Mouse (Mus musculus) macrophage (primary cell): ENCODE measurements around the gene Col18a1. TPM values are rescaled to one million over a fixed set of nuclear protein-coding genes. Genes with fewer than 3 reads are reported as not detected.

Source experiments
- H3K27ac ChIP-seq: fragments of 350-480 bp; formaldehyde crosslinking; 2 replicates; pipeline ENCODE4 v1.9.0; 2021
- H3K36me3 ChIP-seq: fragments of 350-480 bp; formaldehyde crosslinking; 2 replicates; pipeline ENCODE4 v1.9.0; 2021; ENCODE audit errors: inconsistent target
- H3K4me3 ChIP-seq: fragments of 350-480 bp; formaldehyde crosslinking; 2 replicates; pipeline ENCODE4 v1.9.0; 2021; ENCODE audit errors: inconsistent target
- H3K79me2 ChIP-seq: fragments of 350-480 bp; formaldehyde crosslinking; 2 replicates; pipeline ENCODE4 v1.9.0; 2021; ENCODE audit errors: inconsistent target
- WGBS: methylation state at CpG from one replicate; pipeline ENCODE4 v1.1.7; 2026; ENCODE audit warnings: inconsistent platforms; ENCODE audit not compliant: missing documents; 5-methylcytosine and 5-hydroxymethylcytosine counted together
- polyA plus RNA-seq: library from polyadenylated mRNA; stranded (reverse); fragments of 250-400 nt; gene quantifications from 3 replicates; pipeline ENCODE4 v1.2.4, GENCODE M21; 2018; ENCODE audit warnings: inconsistent platforms

Gene Col18a1
- polyA plus RNA-seq, 1 experiment from 2014 or later = 3.7 TPM

DNA sequence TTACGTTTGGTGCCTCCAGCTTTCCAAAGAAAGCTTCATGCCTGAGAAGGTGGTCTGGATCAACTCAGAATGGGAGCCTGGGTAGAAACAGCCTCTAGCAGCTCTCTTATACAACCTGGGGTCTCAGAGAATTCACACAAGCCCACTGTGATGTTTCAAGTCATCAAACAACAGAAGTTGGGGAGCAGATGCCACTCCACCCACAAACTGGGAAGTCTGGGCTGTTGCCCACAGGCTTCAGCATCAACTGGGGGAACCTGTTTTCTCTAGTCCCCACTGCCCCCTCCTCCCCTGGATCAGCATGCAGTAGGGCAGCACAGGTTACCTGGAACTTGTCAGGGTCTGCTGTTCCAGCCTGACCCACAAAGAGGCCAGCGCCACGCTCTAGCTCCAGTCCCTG lies 70.7 kb downstream of the Col18a1 start:
- H3K36me3 ChIP-seq = no peaks in the 10 kb centered on the region
- no peak overlapping the region for H3K27ac ChIP-seq
- H3K79me2 ChIP-seq = no peaks in the 10 kb centered on the region
- no peak overlapping the region for H3K4me3 ChIP-seq
- 93% methylated on average over 3 of the region's 3 CpGs for WGBS

DNA sequence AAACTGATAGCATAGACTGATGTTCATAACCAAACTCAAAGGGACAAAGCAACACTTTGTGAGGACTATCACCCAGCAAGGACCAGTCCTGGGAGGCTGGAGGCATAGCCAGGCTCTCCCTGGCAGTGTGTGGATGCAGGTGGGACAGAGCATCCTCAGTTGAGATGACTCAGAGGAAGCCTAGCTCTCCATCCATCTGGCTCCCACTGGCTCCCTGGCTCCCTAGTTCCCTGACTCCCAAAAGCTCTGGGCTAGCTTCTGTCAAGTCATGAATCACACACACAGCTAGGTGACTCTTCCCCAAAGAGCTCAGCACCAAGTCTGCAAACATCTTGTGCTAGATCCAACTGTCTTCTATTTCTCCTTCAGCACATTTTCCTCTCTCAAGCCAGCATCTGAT lies 72.5 kb downstream of the Col18a1 start:
- no peaks in the 10 kb centered on the region for H3K79me2 ChIP-seq
- no peak overlapping the region for H3K27ac ChIP-seq
- no peaks in the 10 kb centered on the region for H3K36me3 ChIP-seq
- H3K4me3 ChIP-seq = no peak overlapping the region

DNA sequence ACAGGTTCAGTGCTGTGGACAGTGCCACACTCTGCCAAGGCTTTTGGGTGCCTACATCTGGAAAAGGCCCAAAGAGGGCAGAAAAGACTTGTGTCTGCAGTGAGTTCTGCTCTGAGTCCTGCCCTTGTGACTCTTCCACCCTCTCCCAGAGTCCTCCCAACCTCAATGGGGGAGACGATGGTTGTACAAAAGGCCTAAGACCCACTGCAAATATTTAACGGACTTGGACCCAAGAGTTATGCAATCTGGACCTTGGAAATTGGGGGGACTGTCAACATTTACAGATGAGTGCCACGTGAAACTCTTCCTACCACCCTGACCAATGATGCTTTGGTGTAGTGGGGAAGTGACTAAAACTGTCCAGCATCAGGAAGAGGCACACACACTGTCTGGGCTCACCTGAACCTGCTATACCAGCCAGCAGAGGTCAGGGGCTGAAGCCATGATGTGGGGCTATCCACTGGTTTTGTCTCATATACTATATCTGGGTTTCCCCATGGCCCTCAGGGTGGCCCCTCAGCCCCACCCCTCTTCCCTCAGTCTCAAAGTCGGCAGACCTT lies 74.7 kb downstream of the Col18a1 start:
- H3K79me2 ChIP-seq = no peaks in the 10 kb centered on the region
- H3K4me3 ChIP-seq = no peak overlapping the region
- 70% methylated on average over 4 of the region's 4 CpGs for WGBS
- H3K27ac ChIP-seq = no peak overlapping the region
- no peaks in the 10 kb centered on the region for H3K36me3 ChIP-seq

DNA sequence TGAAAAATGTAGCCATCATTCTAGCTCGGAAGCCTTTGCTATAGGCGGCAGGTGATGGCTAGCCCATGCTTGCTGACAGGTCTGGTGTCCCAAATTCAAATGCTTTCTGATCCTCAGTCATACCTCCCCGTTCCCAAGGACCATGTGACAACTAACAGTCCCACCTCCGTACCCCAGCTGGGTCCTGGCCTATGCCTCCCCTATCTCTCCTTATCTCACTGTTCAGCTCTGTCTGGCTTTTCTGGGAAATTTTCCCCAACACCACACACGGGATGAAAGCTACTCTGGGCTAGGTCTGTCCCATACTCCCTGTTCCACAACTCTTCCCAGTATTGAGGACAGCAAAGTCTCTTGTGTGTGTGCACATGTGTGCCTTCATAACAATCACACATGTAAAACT lies 76.3 kb downstream of the Col18a1 start:
- 84% methylated on average over 5 of the region's 5 CpGs for WGBS
- Histone ChIP-seq H3K4me3 (no peak overlapping the region), H3K36me3 (no peaks in the 10 kb centered on the region), H3K79me2 (no peaks in the 10 kb centered on the region), H3K27ac (no peak overlapping the region)

- H3K27ac ChIP-seq = no peak overlapping the region
- H3K36me3 ChIP-seq = no peaks in the 10 kb centered on the region
- no peaks in the 10 kb centered on the region for H3K79me2 ChIP-seq
- 87% methylated on average over 8 of the region's 8 CpGs for WGBS
- no peak overlapping the region for H3K4me3 ChIP-seq
Observed at GRCm38 (mm10) chr10:77089336-77089735, 77.0 kb downstream of the Col18a1 start.

- Histone ChIP-seq H3K27ac (no peak overlapping the region), H3K36me3 (no peaks in the 10 kb centered on the region), H3K79me2 (no peaks in the 10 kb centered on the region), H3K4me3 (no peak overlapping the region)
- 55% methylated on average over 1 of the region's 1 CpGs for WGBS
Observed at GRCm38 (mm10) chr10:77084568-77084967, 81.8 kb downstream of the Col18a1 start.

- Histone ChIP-seq H3K79me2 (no peaks in the 10 kb centered on the region), H3K27ac (no peak overlapping the region), H3K36me3 (no peaks in the 10 kb centered on the region), H3K4me3 (no peak overlapping the region)
- 90% methylated on average over 5 of the region's 5 CpGs for WGBS
Observed at GRCm38 (mm10) chr10:77082921-77083320, 83.4 kb downstream of the Col18a1 start.

- WGBS = 8% methylated on average over 2 of the region's 3 CpGs
- no peaks in the 10 kb centered on the region for H3K36me3 ChIP-seq
- H3K27ac ChIP-seq = no peak overlapping the region
- H3K79me2 ChIP-seq = no peaks in the 10 kb centered on the region
- no peak overlapping the region for H3K4me3 ChIP-seq
Observed at GRCm38 (mm10) chr10:77082453-77082852, 83.9 kb downstream of the Col18a1 start.

- Histone ChIP-seq H3K79me2 (no peaks in the 10 kb centered on the region), H3K27ac (no peak overlapping the region), H3K4me3 (no peak overlapping the region), H3K36me3 (no peaks in the 10 kb centered on the region)
- 91% methylated on average over 8 of the region's 8 CpGs for WGBS
Observed at GRCm38 (mm10) chr10:77078961-77079360, 87.4 kb downstream of the Col18a1 start.

DNA sequence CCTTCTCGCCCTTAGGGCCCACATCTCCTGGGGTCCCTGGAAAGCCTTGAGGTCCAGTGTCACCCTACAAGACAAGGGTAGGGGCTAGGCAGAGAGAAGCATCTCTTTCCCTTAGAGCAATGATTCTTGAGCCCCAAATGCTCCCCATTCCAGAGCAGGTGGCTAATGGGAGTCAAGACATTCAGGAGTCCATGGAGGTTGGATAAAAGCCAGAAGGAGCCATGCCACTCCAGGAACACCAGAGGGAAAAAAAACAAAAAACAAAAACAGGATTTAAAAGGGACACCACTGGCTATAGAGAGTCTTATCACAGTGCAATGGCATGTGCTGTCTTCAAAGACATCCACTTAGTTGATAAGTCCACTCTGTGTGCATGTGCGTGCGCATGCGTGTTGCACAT lies 87.9 kb downstream of the Col18a1 start:
- Histone ChIP-seq H3K27ac (no peak overlapping the region), H3K79me2 (no peaks in the 10 kb centered on the region), H3K36me3 (no peaks in the 10 kb centered on the region), H3K4me3 (no peak overlapping the region)
- WGBS = 93% methylated on average over 4 of the region's 4 CpGs

DNA sequence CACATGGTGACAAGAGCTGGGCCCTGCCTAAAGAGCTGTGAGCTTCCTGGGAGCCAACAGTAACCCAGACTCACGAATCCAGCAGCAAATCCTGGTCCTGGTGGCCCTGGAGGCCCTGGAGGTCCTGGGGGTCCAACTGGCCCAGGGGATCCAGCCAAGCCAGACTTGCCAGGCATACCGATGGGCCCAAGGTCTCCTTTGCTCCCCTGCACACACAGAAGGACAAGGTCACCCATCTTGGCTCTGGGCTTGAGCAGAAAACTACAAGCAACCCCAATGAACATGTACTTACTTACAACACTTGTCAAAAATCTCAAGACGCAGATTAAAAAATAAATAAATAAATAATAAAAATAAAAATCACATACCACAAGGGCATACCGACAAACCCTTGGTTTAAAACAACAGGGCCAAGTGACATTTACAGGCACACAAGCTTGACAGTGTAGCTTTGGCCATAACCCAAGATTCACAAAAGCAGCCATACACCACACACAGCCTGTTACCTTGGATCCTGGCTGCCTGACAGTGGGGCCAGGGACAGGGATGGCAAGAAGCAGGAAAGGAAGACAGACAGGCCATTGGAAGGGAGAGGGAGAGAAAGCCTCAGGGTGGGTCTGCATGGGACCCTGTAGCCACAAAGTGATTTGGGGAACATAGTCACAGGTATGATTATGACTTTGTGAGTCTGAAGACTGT lies 91.9 kb downstream of the Col18a1 start:
- Histone ChIP-seq H3K79me2 (no peaks in the 10 kb centered on the region), H3K27ac (no peak overlapping the region), H3K4me3 (no peak overlapping the region), H3K36me3 (no peaks in the 10 kb centered on the region)
- 92% methylated on average over 4 of the region's 4 CpGs for WGBS

DNA sequence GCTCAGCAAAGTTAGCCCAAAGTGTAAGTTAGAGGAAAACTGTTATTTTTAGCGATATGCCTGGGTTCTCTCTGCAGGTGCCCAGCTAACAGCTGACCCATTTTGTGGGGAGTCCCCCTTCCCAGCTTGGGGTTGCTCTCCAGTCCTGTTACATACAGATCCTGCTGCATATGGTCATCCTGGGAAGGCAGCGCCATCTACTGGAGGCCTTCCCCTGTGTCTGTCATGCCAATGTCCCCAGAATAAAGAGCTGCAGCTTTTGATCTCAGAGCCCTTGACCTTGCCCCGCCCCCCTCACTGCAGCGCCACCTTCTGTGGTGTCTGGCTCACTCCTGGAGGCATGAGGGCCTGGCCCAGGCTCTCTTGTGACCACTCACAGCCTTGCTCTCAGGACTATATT lies 96.3 kb downstream of the Col18a1 start:
- no peak overlapping the region for H3K4me3 ChIP-seq
- H3K27ac ChIP-seq = no peak overlapping the region
- 44% methylated on average over 4 of the region's 4 CpGs for WGBS
- no peaks in the 10 kb centered on the region for H3K79me2 ChIP-seq
- H3K36me3 ChIP-seq = no peaks in the 10 kb centered on the region

DNA sequence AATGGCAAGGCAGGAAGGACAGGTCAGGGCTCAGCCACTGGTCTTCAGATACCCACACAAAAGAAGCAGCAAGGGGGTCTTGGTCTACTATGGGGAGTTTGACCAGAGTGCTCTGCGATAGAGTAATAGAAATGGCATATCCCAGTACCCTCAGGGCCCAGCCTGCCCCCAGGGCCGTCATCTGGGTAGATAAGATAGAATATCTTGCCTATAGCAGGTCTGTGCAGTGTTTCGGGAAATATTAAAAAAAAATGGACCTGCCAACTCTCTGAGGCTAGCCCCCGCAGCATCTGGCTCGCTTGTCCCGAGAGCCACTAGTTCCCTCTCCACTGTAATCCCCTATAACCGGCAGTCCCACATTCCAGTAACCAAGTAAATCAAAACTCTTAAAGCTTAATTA lies 97.9 kb downstream of the Col18a1 start:
- WGBS = 93% methylated on average over 7 of the region's 7 CpGs
- Histone ChIP-seq H3K27ac (no peak overlapping the region), H3K36me3 (no peaks in the 10 kb centered on the region), H3K4me3 (no peak overlapping the region), H3K79me2 (no peaks in the 10 kb centered on the region)

DNA sequence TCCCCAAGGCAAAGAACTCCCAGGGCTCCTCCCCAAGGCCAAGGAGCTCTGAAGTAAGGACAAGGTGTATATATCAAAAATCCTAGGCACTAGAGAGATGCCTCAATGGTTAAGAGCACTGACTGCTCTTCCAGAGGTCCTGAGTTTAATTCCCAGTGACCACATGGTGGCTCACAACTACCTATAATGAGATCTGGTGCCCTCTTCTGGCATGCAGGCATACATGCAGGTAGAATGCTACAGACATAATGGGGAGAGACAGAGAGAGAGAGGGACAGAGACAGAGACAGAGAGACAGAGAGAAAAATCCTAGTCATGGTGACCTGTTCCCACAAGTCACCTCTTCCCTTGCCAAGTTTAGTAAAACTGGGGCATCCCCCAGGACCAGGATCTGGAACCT lies 101.7 kb downstream of the Col18a1 start:
- Histone ChIP-seq H3K36me3 (no peaks in the 10 kb centered on the region), H3K4me3 (no peak overlapping the region), H3K79me2 (no peaks in the 10 kb centered on the region), H3K27ac (no peak overlapping the region)

GRCm38 (mm10) chr10:77064239-77064638 lies 102.1 kb downstream of the Col18a1 start:
- Histone ChIP-seq H3K79me2 (no peaks in the 10 kb centered on the region), H3K27ac (no peak overlapping the region), H3K36me3 (no peaks in the 10 kb centered on the region), H3K4me3 (no peak overlapping the region)
- 60% methylated on average over 3 of the region's 3 CpGs for WGBS
